Mouse (Mus musculus): Measurements from ENCODE around the gene Olfr134. TPM values are rescaled to one million over a fixed set of nuclear protein-coding genes. Genes with fewer than 3 reads are reported as not detected.

The Olfr134 gene
- not detected in 2 replicates for polyA plus RNA-seq (2012; rRNA removed; ENCODE audit: low replicate concordance)

GRCm38 (mm10) chr17:38171088-38171487 lies at the start of gene Olfr134:
TSS of gene Olfr134 (plus strand) at chr17:38171388.

GRCm38 (mm10) chr17:38134426-38134825 lies 36.8 kb upstream of the Olfr134 start, which contains the start of gene Olfr132:
TSS of gene Olfr132 (minus strand) at chr17:38134526.

GRCm38 (mm10) chr17:38144981-38145380 lies 26.2 kb upstream of the Olfr134 start, which contains the start of gene Olfr133:
TSS of gene Olfr133 (plus strand) at chr17:38145281.

GRCm38 (mm10) chr17:38204035-38204434 lies 32.8 kb downstream of the Olfr134 start, which contains the start of gene Olfr135:
TSS of gene Olfr135 (plus strand) at chr17:38204335.

Other genes starting within 250 kb of the Olfr134 start
- gene Olfr761, start 218.3 kb upstream of the Olfr134 start, polyA plus RNA-seq (2012; rRNA removed; ENCODE audit: low replicate concordance), result not detected in 2 replicates
- gene Olfr129, start 111.3 kb upstream of the Olfr134 start, polyA plus RNA-seq (2012; rRNA removed; ENCODE audit: low replicate concordance), result not detected in 2 replicates
- not detected in 2 replicates for gene Olfr130, start 107.5 kb upstream of the Olfr134 start, polyA plus RNA-seq (2012; rRNA removed; ENCODE audit: low replicate concordance)
- gene Olfr131, start 82.7 kb upstream of the Olfr134 start, polyA plus RNA-seq (2012; rRNA removed; ENCODE audit: low replicate concordance), result not detected in 2 replicates
- not detected in 2 replicates for gene Olfr132, start 36.9 kb upstream of the Olfr134 start, polyA plus RNA-seq (2012; rRNA removed; ENCODE audit: low replicate concordance)
- not detected in 2 replicates for gene Olfr133, start 26.1 kb upstream of the Olfr134 start, polyA plus RNA-seq (2012; rRNA removed; ENCODE audit: low replicate concordance)
- gene Olfr135, start 32.9 kb downstream of the Olfr134 start, polyA plus RNA-seq (2012; rRNA removed; ENCODE audit: low replicate concordance), result not detected in 2 replicates
- gene Olfr138, start 89.6 kb downstream of the Olfr134 start, polyA plus RNA-seq (2012; rRNA removed; ENCODE audit: low replicate concordance), result not detected in 2 replicates
- not detected in 2 replicates for gene Olfr137, start 136.2 kb downstream of the Olfr134 start, polyA plus RNA-seq (2012; rRNA removed; ENCODE audit: low replicate concordance)
- not detected in 2 replicates for gene Olfr136, start 158.4 kb downstream of the Olfr134 start, polyA plus RNA-seq (2012; rRNA removed; ENCODE audit: low replicate concordance)
- gene Esp36, start 248.8 kb downstream of the Olfr134 start, polyA plus RNA-seq (2012; rRNA removed; ENCODE audit: low replicate concordance), result not detected in 2 replicates

All from duodenum, adult 2 months (tissue).